Mouse (Mus musculus) brain, embryonic 14.5 days (tissue): ENCODE measurements around the gene Crybg1.

ENCODE experiments used
- CTCF ChIP-seq: fragments of 200-500 bp; IDR thresholded peaks from 2 replicates; pipeline ENCODE4 v1.5.1; 2012; ENCODE audit warnings: inconsistent platforms, mild to moderate bottlenecking, moderate library complexity, borderline replicate concordance; ENCODE audit not compliant: insufficient read depth, insufficient read length; ENCODE audit errors: extremely low read depth
- POLR2A ChIP-seq: fragments of 200-500 bp; IDR thresholded peaks from 2 replicates; pipeline ENCODE4 v1.6.1; 2012; ENCODE audit warnings: mild to moderate bottlenecking, inconsistent platforms, borderline replicate concordance; ENCODE audit not compliant: poor library complexity, insufficient read depth, insufficient read length, severe bottlenecking; ENCODE audit errors: extremely low read depth

DNA sequence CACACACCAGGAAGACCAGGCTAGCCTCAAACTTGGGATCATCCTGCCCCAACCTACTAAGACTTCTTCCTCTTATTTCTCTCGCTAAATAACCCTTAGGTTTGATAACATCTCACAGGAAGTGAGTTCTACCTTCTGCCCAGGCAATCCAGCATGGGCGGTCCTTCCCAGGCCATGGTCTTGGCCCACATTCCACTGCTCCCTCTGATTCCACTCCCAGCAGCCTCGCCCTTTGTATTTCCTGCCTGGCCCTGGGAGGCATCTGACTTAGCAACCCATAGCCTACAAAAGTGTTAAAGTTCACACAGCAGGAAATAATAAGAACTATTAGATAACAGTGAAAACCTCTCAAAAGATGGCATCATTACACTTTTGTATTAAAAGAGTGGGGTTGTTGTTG is 171.3 kb downstream of the Crybg1 start:
- no peak for TF ChIP-seq POLR2A
- TF ChIP-seq CTCF: no peak
